Mouse (Mus musculus): ENCODE measurements around the gene Cdc42se2.

Gene Cdc42se2

GRCm38 (mm10) chr11:54787488-54788474 is at the start of gene Cdc42se2:
Gene Cdc42se2 (minus strand): TSS chr11:54787675.
- peak; percentile 91 to 96 for DNase-seq

- DNase-seq = peak; percentile 57 to 67
These were observed 48.6 kb upstream of the Cdc42se2 start for GRCm38 (mm10) chr11:54836106-54836505.

GRCm38 (mm10) chr11:54834596-54834995 is 47.1 kb upstream of the Cdc42se2 start:
- no peak for DNase-seq

- DNase-seq = no peak
These were observed 46.4 kb upstream of the Cdc42se2 start for GRCm38 (mm10) chr11:54833833-54834232.

- no peak for DNase-seq
These were observed 39.3 kb upstream of the Cdc42se2 start for GRCm38 (mm10) chr11:54826819-54827218.

GRCm38 (mm10) chr11:54825774-54826173 is 38.3 kb upstream of the Cdc42se2 start:
- no peak for DNase-seq

GRCm38 (mm10) chr11:54823467-54823866 is 36.0 kb upstream of the Cdc42se2 start:
- no peak for DNase-seq

GRCm38 (mm10) chr11:54819489-54819888 is 32.0 kb upstream of the Cdc42se2 start:
- no peak for DNase-seq

GRCm38 (mm10) chr11:54817449-54817848 is 30.0 kb upstream of the Cdc42se2 start:
- DNase-seq = no peak

GRCm38 (mm10) chr11:54815659-54816058 is 28.2 kb upstream of the Cdc42se2 start:
- no peak for DNase-seq

- DNase-seq = no peak
These were observed 25.5 kb upstream of the Cdc42se2 start for GRCm38 (mm10) chr11:54812812-54813516.

GRCm38 (mm10) chr11:54812314-54812713 is 24.8 kb upstream of the Cdc42se2 start:
- DNase-seq = no peak

GRCm38 (mm10) chr11:54811054-54811453 is 23.6 kb upstream of the Cdc42se2 start:
- DNase-seq = no peak

GRCm38 (mm10) chr11:54809582-54809981 is 22.1 kb upstream of the Cdc42se2 start:
- DNase-seq = no peak

- DNase-seq = no peak
These were observed 20.7 kb upstream of the Cdc42se2 start for GRCm38 (mm10) chr11:54808177-54808576.

- DNase-seq = no peak
These were observed 20.2 kb upstream of the Cdc42se2 start for GRCm38 (mm10) chr11:54807669-54808068.

GRCm38 (mm10) chr11:54806891-54807290 is 19.4 kb upstream of the Cdc42se2 start:
- DNase-seq = no peak

- no peak for DNase-seq
These were observed 17.7 kb upstream of the Cdc42se2 start for GRCm38 (mm10) chr11:54805196-54805595.

GRCm38 (mm10) chr11:54802621-54803020 is 15.1 kb upstream of the Cdc42se2 start:
- no peak for DNase-seq

GRCm38 (mm10) chr11:54801791-54802558 is 14.5 kb upstream of the Cdc42se2 start:
- no peak for DNase-seq

- no peak for DNase-seq
These were observed 9.1 kb upstream of the Cdc42se2 start for GRCm38 (mm10) chr11:54796551-54796950.

GRCm38 (mm10) chr11:54794678-54795077 is 7.2 kb upstream of the Cdc42se2 start:
- no peak for DNase-seq

- no peak for DNase-seq
These were observed 5.7 kb upstream of the Cdc42se2 start for GRCm38 (mm10) chr11:54793173-54793572.
